Mouse (Mus musculus) yolk sac, embryonic 10.5 days (tissue): ENCODE results near the gene Slc29a3.

Experiments
- DNase-seq: peaks from one replicate; pipeline ENCODE4 v3.0.0-alpha.2; 2017; ENCODE audit warnings: low spot score

Gene Slc29a3

DNA sequence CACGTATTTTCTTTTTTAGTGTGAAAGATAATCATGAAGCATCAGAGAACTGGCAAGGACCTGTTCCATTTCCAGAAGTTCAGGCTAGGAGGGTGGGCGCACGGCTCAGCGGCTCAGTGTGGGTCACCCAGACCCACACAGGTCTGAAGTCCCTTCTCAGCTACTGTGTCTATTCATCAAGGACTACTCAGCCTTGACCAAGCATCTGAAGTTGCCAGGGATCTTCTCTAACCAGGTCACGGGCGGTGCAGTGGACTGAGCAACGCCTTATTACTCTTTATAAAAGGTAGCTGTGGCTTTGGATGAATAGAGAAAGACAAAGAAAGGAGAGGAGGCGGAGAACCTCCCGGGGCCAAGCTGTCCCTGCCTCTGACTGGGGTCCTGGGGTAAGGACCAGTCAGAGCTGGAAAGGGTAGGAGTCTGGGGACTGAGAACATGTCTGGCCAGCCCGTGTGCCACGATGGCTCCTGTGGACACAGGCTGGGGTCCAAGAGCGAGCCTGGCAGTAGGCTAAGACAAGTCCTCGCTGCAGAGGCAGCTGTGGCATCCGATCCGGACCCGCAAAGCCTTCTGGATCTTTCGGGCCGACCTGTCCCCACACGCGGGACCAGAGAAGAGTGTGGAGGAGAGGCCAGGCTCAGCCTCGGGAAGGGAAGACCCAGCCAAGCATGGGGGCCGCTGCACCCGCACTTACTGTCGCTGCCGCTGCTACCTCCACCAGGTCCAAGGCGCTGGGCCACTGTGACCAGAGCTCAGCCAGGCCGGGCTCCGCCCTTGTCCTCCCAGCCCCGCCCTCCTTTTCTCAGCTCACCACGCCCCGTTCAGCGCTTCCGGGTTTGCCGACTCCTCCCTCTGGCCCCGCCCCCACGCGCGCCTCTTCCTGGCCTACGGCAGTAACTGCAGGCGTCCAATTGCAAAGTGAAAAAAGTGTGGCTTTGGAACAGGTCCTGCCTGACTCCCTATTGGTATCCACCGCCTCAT is at the start of gene Slc29a3:
Gene Slc29a3, minus strand, starts transcription at position 755 of the 981 bp plus-strand sequence.
- peak; percentile 95 for DNase-seq

GRCm38 (mm10) chr10:60801898-60802412 is 49.4 kb upstream of the Slc29a3 start:
- DNase-seq: no peak

DNA sequence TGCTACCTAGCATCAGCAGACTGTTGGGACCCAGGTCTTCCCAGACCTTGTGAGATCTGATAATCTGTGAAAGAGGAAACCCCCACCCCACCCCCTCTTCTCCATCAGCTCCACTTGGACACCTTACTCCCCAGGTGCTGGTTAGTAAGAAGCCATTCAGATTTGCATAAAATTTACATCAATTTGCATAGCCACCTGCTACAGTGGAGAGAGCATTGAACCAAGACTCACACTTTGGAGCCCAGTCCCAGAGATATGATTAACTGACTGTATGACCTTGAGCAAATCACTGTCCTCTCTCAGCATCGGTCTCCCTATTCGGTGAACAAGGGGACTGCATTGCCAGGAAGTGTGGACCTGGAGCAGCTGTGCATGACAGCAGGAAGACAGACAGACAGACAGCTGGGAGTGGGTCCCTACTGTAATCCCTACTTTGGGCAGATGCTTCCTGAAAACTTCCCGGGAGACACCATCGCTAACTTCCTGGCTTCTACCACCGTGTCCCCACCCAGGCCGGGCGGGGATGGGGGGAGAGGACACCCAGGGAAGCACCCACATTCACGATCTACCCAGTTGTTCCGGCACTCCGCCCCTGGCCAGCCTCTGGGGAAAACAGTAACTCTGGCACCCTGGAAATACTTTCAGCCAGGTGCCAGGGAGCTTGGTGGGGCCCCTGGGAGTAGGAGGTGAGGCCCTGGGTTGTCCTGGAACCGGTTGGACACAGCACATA is 48.7 kb upstream of the Slc29a3 start:
- DNase-seq: no peak

DNA sequence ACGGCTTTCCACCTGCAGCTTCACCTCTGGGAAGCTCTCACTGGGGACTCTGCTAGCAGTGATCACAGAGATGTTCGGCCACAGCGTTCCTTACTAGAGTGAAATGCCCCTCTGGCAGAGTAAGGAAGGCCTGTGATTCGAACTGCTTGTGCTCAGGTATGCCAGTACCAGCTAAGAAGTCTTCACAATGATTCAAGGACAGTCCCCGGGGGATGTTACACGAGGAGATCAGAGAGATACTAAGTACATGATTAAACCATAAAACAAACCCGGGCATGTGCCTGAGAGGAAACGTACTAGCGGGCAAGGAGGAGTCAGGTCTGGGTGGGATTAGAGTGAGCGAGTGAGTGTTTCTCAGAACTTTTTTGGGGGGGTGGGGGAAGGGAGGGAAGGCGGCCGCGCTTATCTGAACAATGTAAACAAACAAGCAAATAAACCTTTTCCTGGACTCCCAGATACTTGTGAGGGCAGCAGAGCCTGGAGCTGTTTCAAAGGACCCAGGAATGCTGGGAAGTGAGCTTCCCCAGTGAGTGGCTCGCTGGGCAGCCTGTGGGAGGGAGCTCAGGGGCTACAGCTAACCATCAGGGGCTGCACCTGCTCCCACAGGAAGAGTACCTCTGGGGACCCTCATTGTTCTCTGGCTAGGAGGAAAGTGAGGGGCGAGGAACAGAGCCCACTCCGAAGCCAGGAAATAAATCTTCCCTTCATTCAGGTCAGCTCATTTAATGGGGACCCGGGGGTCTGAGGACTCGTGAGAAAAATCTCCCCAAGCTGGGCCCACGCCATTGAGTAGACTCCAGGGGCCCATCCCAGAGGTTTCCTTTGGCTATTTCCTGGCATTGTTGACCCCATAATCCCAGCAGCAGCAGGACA is 47.9 kb upstream of the Slc29a3 start:
- DNase-seq: peak; percentile 80

DNA sequence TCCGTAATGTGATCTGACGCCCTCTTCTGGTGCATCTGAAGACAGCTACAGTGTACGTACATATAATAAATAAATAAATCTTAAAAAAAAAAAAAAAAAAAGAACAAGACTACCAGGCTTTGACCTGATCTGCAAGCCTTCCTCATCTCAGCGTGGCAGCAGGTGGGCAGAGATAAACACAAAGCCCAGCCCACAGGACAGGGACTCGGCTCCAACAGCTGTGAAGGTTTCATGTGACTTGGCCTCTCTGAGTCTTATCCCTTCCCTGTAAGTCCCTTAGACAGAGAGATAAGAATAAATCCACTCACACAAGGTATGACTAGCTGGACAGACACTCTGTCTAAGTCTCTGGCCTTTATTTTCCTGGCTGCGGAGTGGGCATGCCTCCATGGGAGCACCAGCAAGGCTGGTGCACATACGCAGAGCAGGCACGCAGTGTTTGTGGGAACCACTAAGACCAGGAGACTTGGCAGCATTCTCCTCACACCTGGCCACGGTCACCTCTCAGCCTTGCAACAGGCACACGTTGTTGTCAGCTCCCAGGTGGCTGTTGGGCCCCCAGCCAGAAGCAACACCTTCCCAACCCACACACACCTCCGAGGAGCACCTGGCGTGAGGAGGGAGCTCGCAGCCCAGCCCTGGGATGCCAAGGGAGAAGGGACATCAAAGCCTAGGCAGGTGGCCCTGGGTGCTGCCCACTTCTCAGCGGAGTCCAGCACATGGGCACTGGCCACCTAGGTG is 45.3 kb upstream of the Slc29a3 start:
- DNase-seq: no peak

DNA sequence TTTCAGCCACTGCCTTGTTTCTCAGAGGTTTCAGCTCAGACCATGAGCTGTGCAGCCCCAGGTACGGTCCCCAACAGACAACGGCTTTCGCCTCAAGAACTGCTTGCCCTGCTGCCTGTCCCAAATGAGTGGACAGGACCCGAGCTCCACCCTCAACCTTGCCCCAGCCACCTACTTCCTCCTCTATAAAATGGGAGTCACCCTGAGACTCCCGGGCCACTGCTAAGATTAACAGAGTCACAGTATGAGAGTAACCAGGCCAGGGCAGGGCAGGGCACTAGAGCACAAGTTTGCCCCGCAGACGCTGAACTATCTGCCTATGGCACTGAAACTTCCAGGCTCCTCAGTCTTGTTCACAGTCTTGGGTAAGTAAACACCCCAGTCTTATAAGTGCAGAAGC is 43.9 kb upstream of the Slc29a3 start:
- no peak for DNase-seq

DNA sequence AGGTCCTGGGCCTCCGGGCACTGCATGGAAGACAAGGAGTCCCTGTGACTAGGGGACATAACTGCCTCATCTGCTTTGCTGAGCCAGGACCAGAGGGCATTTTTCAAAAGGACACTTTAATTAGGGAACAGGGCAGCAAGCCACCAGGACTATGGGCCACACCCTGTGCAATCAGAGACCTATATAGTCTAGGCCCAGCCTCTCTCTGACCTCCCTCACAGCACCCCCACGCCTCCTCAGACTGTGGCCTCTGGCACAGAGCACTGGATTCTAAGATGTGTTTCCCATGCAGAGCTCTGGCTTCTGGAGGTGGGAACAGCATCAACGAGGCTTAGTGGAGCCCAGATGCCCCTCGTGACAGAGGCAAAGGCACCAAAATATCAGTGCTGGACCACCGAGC is 43.4 kb upstream of the Slc29a3 start:
- no peak for DNase-seq

GRCm38 (mm10) chr10:60794792-60795191 is 42.2 kb upstream of the Slc29a3 start:
- DNase-seq: peak; percentile 81

DNA sequence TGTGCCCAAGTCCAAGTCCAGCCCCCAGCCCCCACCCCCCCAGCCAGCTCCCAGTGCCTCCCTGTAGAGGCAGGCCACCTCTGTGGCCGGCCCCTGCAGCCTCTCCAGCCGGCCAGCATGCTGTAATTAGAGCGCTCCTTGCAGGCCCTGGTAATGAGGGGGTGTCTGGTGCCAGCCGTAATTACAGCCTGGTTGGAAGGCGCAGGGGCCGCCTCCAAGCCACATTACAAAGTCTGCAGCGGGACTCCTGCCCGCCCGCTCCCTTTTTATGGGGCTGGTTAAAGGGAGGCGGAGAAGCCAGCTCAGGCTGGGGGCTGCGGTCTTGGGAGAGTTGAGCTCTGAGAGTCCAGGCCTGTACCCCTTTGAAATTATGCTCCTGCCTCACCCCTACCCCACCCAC is 41.8 kb upstream of the Slc29a3 start:
- no peak for DNase-seq

DNA sequence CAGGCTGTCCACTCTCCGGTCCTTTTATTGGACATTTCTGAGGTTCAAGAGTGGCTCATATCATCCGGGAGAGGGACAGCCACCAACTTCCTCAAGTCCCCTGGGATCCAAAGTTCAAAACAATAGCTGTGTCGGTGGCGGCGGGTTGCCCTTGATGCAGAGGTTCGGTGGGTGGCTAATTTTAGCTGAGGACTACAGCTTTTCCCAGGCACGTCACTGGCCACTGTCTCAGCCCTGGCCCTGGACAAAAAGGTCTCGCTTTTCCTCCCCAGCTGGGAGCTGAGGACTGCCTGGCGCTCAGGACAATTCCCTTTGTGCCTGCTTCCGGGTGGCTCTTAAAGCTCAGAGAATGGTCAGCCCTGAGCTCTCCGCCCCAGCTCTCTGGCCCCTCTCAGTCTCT is 40.2 kb upstream of the Slc29a3 start:
- peak; percentile 73 for DNase-seq

DNA sequence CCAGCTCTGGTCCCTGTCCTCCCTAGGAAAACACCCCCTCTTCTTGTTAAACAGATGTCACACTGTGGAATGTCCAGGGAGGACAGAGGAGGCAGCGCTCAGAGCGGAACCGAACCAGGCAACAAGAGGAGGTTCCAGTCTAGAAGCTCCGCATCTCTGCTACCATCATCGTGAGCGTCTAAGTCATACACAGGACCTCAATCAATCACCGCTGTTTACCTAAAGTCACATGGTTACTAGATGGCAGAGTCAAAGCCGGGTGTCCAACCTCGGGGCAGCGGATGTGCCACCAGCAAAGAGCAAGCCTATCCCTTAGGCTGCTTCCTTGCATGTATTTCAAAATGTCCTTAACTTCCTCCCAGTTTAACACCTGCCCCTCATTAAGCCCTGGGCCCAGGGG is 39.8 kb upstream of the Slc29a3 start:
- no peak for DNase-seq

DNA sequence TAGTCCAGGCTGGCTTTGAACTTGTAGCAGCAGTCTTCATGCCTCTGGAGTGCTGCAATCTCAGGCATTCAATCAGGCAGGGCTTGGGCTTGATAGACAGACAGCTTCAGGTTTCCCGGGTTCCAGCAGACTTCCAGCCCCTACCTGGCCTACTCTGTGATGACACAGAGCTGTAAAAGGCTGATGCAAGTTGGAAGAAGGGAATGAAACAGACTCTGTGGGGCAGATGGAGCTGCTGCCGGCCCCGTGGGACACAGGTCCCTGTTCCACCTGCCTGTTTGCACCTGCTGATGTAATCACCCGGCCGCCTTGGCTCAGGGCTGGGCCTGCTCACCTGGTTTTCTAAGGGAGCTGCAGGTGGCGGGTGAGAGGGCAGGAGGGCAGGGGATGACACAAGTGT is 38.3 kb upstream of the Slc29a3 start:
- DNase-seq: no peak

- DNase-seq: no peak
Observed at GRCm38 (mm10) chr10:60787303-60788074, 34.9 kb upstream of the Slc29a3 start.

- DNase-seq: no peak
Observed at GRCm38 (mm10) chr10:60783608-60784007, 31.0 kb upstream of the Slc29a3 start.

GRCm38 (mm10) chr10:60779628-60780027 is 27.0 kb upstream of the Slc29a3 start:
- peak; percentile 86 for DNase-seq

DNA sequence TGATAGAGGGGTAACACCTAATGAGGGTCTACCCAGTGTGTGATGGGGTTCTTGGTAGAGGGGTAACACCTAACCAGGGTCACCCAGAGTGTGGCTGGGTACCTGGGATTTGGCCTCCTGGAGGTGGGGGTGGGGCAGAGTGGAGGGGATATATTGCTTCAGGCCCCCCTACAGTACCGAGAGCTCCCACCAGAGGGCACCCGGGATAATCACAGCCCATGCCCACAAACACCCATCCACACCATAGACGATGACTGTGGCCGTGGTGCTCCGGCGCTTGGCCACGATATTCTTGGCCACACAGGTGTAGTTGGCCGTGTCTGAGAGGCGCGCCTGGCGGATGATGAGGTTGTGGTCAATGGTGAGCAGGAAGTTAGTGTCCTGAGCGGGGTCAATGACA is 25.9 kb upstream of the Slc29a3 start:
- no peak for DNase-seq

GRCm38 (mm10) chr10:60775473-60775872 is 22.9 kb upstream of the Slc29a3 start:
- DNase-seq: no peak

DNA sequence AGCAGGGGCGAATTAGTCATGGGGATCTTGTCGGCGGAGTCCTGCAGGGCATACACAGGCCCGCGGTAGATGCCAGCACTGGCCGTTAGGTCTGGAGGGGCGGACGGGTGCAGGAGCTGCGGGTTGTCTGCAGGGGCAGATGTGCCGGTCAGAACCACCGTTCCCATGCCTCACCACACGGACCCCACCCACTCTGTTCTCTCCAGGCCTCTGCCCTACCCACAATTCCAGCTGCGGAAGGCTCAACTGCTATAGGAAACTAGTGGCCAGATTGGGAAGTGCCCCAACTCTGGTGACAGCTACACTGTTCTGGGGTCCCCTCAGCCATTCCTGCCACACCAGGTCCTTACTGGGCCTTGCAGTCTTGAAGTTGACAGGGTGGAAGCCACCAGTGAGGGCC is 22.0 kb upstream of the Slc29a3 start:
- DNase-seq: no peak

DNA sequence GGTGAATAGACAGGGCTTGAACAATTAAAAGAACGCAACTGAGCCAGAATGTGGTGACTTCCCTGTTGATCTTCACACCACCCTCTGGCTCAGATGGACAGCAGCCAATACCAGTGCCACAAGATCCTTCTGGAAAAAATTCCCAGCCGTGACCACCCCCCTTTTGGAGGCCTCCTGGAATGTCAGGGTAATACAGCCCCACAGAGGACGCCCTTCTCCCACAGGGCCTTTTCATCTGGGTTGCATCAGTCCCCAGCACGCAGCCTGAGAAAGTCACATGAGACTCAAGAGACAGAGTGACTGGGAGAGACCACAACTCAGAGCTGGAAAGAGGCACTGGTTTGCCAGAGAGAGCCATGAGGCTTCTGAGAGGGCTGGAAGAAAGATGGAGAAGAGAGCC is 18.3 kb upstream of the Slc29a3 start:
- DNase-seq: no peak

GRCm38 (mm10) chr10:60768614-60769013 is 16.0 kb upstream of the Slc29a3 start:
- DNase-seq: no peak
